Mouse (Mus musculus) gastrocnemius, postnatal 10 days (tissue): Measurements from ENCODE around the gene Gm21981. TPM values are rescaled to one million over a fixed set of nuclear protein-coding genes. Genes with fewer than 3 reads are reported as not detected.
A peak's percentile ranks its signal among the peaks of the same experiment; 100 is the strongest.
"Not testable (repeated sequence)": the region's sequence is repeated elsewhere in the genome, so short reads cannot be mapped to it uniquely, and the experiment has no call there.

ENCODE experiments used
- DNase-seq: peaks from one replicate; pipeline ENCODE4 v3.0.0; 2021; ENCODE audit warnings: mixed read lengths
- total RNA-seq, 2 experiments: library from RNA; stranded (reverse); gene quantifications; 2 replicates each; pipeline ENCODE4 v1.2.3; 2021

The Gm21981 gene
- total RNA-seq, 2 experiments from 2014 or later: 0.68 to 0.88 TPM

DNA sequence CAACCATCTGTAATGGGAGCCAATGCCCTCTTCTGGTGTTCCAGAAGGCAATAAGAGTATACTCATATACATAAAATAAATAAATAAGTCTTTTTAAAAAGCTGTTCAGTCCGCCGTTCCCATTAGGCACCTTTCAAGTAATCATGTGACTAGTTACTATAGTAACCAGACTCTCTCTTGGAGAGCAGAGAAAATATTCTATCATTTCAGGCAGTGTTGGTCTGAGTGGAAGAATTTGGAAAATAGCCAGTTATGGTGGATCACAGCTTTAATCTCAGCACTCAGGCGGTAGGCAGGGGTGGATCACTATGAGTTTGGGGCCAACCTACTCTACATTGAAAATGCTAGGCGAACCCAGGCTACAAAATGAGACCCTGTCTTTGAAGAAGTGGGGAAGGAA lies 25.1 kb downstream of the Gm21981 start:
- DNase-seq: no peak

- DNase-seq: no peak
These were observed 29.8 kb downstream of the Gm21981 start for GRCm38 (mm10) chr17:47664474-47664873.

GRCm38 (mm10) chr17:47663009-47663713 lies 31.1 kb downstream of the Gm21981 start:
- DNase-seq: no peak

DNA sequence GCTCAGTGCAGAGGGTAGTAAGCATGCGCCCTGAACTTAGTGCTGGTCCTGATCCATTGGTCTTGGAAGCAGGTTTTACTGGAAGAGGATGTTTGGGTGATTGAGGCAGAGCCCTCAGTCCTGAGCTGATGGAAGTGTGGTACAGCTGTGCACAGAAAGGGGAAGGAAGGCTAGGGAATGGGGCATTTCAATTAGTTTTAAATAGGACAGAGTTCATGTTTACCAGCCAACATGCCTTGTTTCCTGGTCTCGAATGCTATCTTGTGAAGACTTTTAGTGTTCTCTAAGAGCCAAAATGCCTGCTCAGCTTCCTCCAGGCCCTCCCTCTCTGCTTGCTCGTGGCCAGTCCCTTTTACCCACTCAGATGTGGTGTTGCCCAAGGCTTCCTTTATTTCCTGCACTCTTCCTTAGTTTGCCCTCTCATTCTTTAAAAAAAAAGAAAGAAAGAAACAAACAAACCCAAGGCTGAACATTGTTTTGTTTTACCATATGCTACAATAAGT lies 35.5 kb downstream of the Gm21981 start:
- no peak for DNase-seq

- DNase-seq: no peak
These were observed 36.4 kb downstream of the Gm21981 start for GRCm38 (mm10) chr17:47657901-47658300.

- DNase-seq: no peak
These were observed 38.6 kb downstream of the Gm21981 start for GRCm38 (mm10) chr17:47655697-47656096.

GRCm38 (mm10) chr17:47654346-47654745 lies 39.9 kb downstream of the Gm21981 start:
- not testable (repeated sequence) for DNase-seq

GRCm38 (mm10) chr17:47651953-47652352 lies 42.3 kb downstream of the Gm21981 start:
- DNase-seq: no peak

DNA sequence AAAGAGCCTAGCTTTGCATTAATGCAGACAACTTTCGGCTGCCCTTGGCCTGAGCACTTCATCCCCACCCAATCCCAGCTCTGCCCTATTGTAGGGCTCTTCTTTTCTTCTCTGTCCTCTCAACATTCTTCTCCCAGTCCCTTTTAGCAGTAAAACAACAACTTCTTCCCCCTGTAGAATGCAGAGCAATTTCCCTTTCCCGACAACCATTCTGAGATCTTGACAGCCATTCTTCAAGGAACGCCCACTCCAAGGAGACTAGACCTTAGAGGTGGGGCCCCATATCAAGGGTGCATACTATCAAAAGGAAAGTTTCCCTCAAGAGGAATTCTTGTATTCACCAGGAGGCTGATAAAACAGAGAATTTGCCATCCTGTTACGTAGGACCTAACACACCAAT lies 45.3 kb downstream of the Gm21981 start:
- DNase-seq: no peak

- DNase-seq: peak; percentile 67
These were observed 47.6 kb downstream of the Gm21981 start for GRCm38 (mm10) chr17:47646683-47647082.

- DNase-seq: no peak
These were observed 51.3 kb downstream of the Gm21981 start for GRCm38 (mm10) chr17:47642992-47643391.

Other genes starting within 250 kb of the Gm21981 start
- gene Taf8, start 192.2 kb downstream of the Gm21981 start, total RNA-seq: 10 to 100 TPM in 1 of 2 experiments, 1 to 10 TPM in 1; 9.8 to 10.2 TPM
- 100 to 1,000 TPM in 1 of 2 experiments, 10 to 100 TPM in 1; 95.5 to 120 TPM for gene Ccnd3, start 189.4 kb downstream of the Gm21981 start, total RNA-seq
- 10 to 100 TPM; 13.0 TPM for gene Bysl, start 83.0 kb downstream of the Gm21981 start, total RNA-seq
- 10 to 100 TPM; 14.7 to 15.5 TPM for gene Med20, start 82.9 kb downstream of the Gm21981 start, total RNA-seq
- gene Gm20517, start 82.9 kb downstream of the Gm21981 start, total RNA-seq: 1 to 10 TPM; 1.8 to 2.1 TPM
- 1 to 10 TPM; 4.6 to 4.9 TPM for gene Usp49, start 63.8 kb downstream of the Gm21981 start, total RNA-seq
- 100 to 1,000 TPM; 175 to 181 TPM for gene Tomm6, start 6.1 kb downstream of the Gm21981 start, total RNA-seq
- gene Frs3, start 5.4 kb downstream of the Gm21981 start, total RNA-seq: 1 to 10 TPM; 3.5 to 3.9 TPM
- under 1 TPM in 1 of 2 experiments, not detected in 1; 0.70 TPM for gene Prickle4, start 281 bp upstream of the Gm21981 start, total RNA-seq
- gene Pgc, start 32.4 kb upstream of the Gm21981 start, total RNA-seq: not detected
- 10 to 100 TPM; 67.9 to 70.7 TPM for gene Tfeb, start 42.6 kb upstream of the Gm21981 start, total RNA-seq
- gene Mdfi, start 140.2 kb upstream of the Gm21981 start, total RNA-seq: 10 to 100 TPM in 1 of 2 experiments, 1 to 10 TPM in 1; 7.2 to 10.0 TPM
- 10 to 100 TPM; 10.2 to 16.1 TPM for gene Foxp4, start 230.2 kb upstream of the Gm21981 start, total RNA-seq